Mouse (Mus musculus) lung, postnatal 4 days (tissue): ENCODE data around the gene Cyp4a29.
"Not testable (repeated sequence)": the region's sequence is repeated elsewhere in the genome, so short reads cannot be mapped to it uniquely, and the experiment has no call there.

Source experiments
- DNase-seq, 2 experiments: peaks; one replicate each; pipeline ENCODE4 v3.0.0; 2021

Cyp4a29 gene

DNA sequence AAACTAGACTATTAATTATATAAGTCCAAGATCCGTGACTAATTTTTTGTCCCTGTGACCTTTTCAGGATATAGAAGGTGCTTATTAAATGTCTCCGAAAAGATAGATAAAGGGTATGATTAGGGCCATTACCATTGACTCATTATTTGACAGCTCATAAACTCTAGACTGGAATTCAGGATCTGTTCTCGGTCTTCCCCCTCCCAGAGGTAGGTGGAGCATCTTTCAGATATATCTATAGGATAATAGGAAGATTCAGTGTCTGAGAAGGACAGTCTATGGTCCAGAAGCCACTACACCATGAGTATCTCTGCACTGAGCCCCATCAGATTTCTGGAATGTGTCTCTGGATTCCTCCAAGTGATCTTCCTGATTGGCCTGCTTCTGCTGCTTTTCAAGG, at the start of gene Cyp4a29:
Cyp4a29 (plus strand) TSS at position 301 of the 400 bp plus-strand sequence.
- no peak for DNase-seq

DNA sequence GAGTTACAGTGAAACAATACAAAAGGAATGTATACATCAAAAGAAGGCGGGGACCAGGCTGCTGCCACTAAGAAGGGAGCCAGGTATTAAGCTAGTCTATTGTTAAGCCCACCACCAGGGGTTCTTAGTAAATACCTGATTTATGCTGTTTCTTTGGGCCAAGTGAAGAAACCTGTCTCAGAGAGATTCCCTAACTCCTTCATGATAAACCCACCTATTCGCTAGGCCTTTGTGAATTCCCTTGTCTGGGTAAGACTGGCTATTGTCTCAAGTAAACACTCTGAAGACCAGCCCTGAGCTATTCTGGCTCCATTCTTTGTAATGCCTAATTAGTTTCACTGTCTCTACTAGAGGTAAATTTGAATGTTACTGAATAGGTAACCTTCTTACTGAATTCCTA, 9.0 kb upstream of the Cyp4a29 start:
- DNase-seq = not testable (repeated sequence)

DNA sequence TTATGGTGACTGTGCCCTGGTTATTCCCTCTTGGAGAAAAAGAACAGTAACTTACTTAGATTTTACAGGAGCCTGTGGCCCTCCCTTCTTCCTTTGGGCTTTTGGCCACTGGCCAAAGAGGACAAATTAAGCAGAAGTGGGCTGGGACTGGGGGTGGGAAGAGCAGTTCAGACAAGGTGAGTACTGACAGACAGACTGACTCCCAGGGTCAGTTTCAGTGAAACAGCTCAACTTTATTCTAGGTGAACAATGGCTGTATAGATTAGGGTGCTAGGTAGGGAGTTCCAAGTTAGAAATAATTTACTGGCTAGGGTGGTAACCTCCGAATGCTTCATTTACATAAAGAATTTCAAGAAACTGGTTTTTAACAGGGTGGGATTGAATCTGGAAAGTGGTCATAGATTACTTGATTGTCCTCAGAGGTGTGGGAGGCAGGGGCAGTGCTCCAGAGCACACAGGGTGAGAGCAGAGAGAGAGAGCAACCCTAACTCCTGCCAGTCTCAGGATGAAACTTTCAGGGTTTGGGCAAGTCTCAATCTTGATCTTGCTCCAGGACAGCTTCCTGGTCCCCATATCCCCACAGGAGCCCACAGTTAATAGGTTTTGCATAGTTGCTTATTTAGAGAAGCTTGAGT, 5.3 kb upstream of the Cyp4a29 start:
- no peak for DNase-seq

DNA sequence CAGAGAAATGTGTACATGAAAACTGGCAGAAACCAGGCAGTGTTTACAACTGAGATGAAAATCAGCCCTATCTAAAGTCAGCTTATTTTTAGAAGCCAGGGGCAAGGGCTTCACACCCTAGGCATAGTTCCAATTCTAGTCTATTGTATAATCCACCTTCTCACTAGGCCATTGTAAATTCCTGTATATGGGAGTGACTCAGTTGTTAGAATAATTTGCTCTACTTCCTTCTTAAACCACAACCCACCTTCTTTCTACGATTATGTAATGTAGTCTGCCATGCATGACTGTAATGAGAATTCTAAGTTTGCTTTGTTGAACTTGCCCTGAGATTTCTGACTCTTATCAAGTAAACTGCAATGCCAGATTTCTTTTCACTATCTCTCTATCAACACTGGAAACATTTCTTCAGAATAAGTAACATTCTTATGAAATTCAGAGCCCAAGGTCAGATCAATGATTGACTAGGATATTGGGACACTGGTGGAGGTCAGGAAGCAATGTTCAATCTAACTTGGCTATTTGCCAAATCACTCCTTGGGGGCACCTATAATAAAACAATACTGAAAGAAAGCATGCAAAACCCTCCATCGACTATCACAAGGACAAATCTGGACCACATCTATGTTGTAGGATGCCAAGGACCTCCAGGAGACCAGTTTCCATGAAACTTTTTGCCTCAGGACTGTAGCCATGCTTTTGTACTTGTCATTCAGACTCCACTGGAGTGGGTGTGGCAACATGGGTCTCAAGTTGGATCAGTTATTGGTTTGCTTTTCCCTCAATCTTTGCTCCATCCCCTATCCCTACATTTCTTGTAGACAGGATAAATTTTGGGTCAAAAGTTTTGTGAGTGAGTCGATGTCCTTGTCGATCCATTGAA, 23.0 kb downstream of the Cyp4a29 start:
- not testable (repeated sequence) for DNase-seq

DNA sequence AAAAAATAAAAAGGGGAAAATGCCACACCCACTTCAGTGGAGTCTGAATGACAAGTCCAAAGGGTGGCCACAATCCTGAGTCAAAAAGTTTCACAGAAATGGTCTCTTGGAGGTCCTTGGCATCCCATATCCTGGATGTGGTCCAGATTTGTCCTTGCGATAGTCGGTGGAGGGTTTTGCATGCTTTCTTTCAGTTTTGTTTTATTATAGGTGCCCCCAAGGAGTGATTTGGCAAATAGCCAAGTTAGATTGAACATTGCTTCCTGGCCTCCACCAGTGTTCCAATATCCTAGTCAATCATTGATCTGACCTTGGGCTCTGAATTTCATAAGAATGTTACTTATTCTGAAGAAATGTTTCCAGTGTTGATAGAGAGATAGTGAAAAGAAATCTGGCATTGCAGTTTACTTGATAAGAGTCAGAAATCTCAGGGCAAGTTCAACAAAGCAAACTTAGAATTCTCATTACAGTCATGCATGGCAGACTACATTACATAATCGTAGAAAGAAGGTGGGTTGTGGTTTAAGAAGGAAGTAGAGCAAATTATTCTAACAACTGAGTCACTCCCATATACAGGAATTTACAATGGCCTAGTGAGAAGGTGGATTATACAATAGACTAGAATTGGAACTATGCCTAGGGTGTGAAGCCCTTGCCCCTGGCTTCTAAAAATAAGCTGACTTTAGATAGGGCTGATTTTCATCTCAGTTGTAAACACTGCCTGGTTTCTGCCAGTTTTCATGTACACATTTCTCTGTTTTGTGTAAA, 36.5 kb downstream of the Cyp4a29 start:
- DNase-seq = not testable (repeated sequence)

DNA sequence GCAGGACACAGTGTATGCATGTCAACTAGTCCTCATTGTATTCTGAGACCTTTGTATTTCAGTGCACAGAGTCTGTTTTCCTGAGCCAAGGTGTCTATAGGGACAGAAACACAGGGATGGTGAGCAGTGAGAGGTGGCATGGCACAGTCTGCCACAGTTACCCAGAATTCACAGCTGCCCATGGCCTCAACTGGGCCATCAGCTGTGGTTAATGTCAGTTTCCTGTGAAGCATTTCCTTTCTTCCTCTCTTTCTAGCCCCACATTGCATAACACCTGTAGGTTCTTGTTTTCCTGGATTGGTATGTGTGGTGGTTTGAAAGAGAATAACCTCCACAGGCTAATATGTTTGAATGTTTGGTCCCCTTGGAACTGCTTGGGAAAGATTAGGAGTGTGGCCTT, 38.5 kb downstream of the Cyp4a29 start:
- DNase-seq = no peak

DNA sequence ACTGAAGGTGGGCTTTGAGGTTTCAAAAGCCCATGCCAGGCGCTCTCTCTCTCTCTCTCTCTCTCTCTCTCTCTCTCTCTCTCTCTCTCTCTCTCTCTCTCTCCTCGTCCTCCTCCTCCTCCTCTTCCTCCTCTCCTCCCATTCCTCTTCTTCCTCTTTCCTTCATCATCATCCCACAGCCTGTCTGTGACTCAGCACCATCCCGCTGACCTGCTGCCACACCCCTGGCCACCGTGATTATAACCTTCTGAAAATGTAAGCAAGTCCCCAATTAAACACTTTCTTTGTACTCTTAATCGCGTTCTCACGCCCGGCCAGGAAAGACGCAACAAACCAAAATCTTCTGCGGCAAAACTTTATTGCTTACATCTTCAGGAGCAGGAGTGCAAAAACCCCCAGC, 38.9 kb downstream of the Cyp4a29 start:
- not testable (repeated sequence) for DNase-seq

DNA sequence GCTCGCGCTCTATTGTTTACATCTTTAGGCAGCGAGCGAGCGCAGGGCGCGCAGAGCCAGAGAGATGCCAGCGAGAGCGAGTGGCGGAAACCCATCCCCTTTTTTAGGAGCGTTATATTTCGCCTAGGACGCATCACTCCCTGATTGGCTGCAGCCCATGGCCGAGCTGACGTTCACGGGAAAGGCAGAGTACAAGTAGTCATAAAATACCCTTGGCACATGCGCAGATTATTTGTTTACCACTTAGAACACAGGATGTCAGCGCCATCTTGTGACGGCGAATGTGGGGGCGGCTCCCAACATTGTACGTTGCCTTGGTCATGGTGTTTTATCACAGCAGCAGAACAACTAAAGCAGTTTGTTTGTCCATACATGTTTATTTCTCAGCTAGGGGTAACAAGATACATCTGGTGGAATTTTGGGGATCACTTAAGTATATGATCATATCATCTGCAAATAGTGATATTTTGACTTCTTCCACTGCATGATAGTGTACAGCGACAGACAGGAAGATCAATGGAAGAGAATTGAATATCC, 39.4 kb downstream of the Cyp4a29 start:
- DNase-seq = not testable (repeated sequence)

DNA sequence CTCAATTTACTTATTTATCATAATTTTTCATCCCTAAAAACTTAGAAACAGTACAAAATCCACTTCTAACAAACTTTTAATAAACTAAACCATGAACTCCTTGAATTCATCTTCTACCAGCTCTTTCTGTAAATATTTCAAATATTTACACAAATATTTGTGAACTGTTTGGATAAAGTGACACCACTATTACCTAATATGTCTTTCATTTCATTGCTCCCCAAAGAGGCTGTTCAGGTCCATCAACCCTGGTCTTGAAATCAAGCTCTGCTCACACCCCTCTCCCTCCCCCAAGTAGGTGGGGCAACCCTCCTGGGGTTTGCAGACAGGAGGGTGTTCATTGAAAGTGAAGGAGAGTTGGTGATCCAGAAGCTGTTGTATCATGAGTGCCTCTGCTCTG, 56.9 kb downstream of the Cyp4a29 start, which contains the start of gene Cyp4a12a:
Cyp4a12a (plus strand) TSS at position 301 of the 400 bp plus-strand sequence.
- DNase-seq = not testable (repeated sequence)
